Mouse (Mus musculus): ENCODE measurements around the gene Ubl7. TPM values are rescaled to one million over a fixed set of nuclear protein-coding genes. Genes with fewer than 3 reads are reported as not detected.
A peak's percentile ranks its signal among the peaks of the same experiment; 100 is the strongest.

The Ubl7 gene
- polyA plus RNA-seq, 1 experiment from 2014 or later: 124 TPM

DNA sequence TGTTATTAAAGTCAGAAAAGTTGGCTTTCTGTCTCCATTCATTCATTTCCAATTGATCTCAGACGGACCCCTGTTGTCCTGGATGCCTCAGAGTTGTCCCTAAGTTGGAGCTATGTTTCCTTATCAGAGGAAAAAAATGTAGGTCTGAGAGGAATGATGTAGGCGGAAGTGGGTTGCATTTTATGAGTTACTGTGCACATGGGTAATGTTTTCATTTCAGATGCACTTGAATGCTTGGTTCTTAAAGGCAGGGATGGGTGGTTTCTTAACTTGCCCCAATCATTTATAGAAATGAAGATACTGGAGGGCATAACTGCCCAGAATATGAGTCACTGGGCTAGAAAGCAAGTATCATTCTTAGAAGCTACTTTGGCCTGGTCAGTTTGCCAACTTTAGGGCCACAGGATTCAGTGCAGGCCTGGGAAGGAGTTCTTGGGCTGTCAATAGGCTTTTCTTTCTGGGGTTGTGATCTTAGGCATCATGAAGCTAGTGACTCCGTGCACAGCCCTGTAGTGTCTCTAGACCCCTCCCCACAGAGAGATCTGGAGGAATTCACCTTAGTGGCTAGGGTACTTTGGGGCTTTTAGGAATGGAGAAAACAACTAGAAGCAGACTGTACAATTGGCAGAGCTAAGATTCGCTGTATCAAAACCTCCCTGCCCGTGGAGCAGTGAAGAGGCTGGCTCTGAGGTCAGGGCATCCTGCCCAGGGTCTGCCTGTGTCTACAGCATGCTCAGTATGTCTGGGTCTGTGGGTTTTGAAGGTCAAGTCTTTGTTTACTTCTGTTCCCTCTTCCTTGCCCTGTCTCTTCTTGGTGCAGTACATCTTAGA, 27.7 kb downstream of the Ubl7 start:
- no peak overlapping the region for H3K4me2 ChIP-seq (ENCODE audit: low read length)
- WGBS: 75% methylated on average over 5 of the region's 5 CpGs
- H3K27me3 ChIP-seq (ENCODE audit: insufficient read depth, low read length): 0 out of 2 replicates have a peak, but pooled peaks cover 17% of the 10 kb centered on the region

GRCm38 (mm10) chr9:57939431-57940348, 28.9 kb downstream of the Ubl7 start, which contains the start of gene Sema7a:
Gene Sema7a, plus strand, starts transcription at chr9:57940112.
- Histone ChIP-seq H3K9ac (ENCODE audit: low read depth, low read length) (peak within 1 kb of the TSS; percentile 76), H3K4me1 (replicated peaks; ENCODE audit: insufficient read depth, low read length) (peaks cover 8% of the 10 kb centered on the region; the same call in 1 of the 2 replicates), H3K4me2 (ENCODE audit: low read length) (peak within 1 kb of the TSS; percentile 99), H3K27ac (peak within 1 kb of the TSS; percentile 19; the same call in 1 of the 2 replicates), H3K4me3 (replicated peaks; ENCODE audit: low read depth, low read length) (peak within 1 kb of the TSS; percentile 74), H3K27me3 (ENCODE audit: insufficient read depth, low read length) (0 out of 2 replicates have a peak, but pooled peaks cover 17% of the 10 kb centered on the region), H3K9me3 (replicated peaks; ENCODE audit: low read length) (no peaks in the 10 kb centered on the region), H3K36me3 (ENCODE audit: insufficient read depth, low read length) (no peaks in the 10 kb centered on the region)
- peak; percentile 47; the same call in 1 of the 2 replicates for ATAC-seq (replicated peaks; ENCODE audit: low FRiP score, low read depth)
- TF ChIP-seq CTCF (IDR thresholded peaks at IDR 0.05; ENCODE audit: low read depth): no peak
- peak; percentile 83 for DNase-seq (ENCODE audit: low spot score)
- 2% methylated on average over 57 of the region's 60 CpGs for WGBS

More for the DNA sequence above, 27.7 kb downstream of the Ubl7 start:
- Histone ChIP-seq H3K9me3 (replicated peaks; ENCODE audit: low read length) (no peaks in the 10 kb centered on the region), H3K27ac (no peak overlapping the region), H3K4me3 (replicated peaks; ENCODE audit: low read depth, low read length) (no peak overlapping the region), H3K9ac (ENCODE audit: low read depth, low read length) (no peak overlapping the region), H3K4me1 (replicated peaks; ENCODE audit: insufficient read depth, low read length) (peaks cover 8% of the 10 kb centered on the region; the same call in 1 of the 2 replicates), H3K36me3 (ENCODE audit: insufficient read depth, low read length) (no peaks in the 10 kb centered on the region)
- no peak for DNase-seq (ENCODE audit: low spot score)
- ATAC-seq (replicated peaks; ENCODE audit: low FRiP score, low read depth): no peak
- no peak for TF ChIP-seq CTCF (IDR thresholded peaks at IDR 0.05; ENCODE audit: low read depth)

- Histone ChIP-seq H3K9ac (ENCODE audit: low read depth, low read length) (peak overlapping the region; percentile 76), H3K9me3 (replicated peaks; ENCODE audit: low read length) (no peaks in the 10 kb centered on the region), H3K27ac (peak overlapping the region; percentile 19; the same call in 1 of the 2 replicates), H3K4me2 (ENCODE audit: low read length) (peak overlapping the region; percentile 99), H3K36me3 (ENCODE audit: insufficient read depth, low read length) (no peaks in the 10 kb centered on the region), H3K27me3 (ENCODE audit: insufficient read depth, low read length) (0 out of 2 replicates have a peak, but pooled peaks cover 17% of the 10 kb centered on the region), H3K4me1 (replicated peaks; ENCODE audit: insufficient read depth, low read length) (peaks cover 8% of the 10 kb centered on the region; the same call in 1 of the 2 replicates), H3K4me3 (replicated peaks; ENCODE audit: low read depth, low read length) (peak overlapping the region; percentile 74)
- WGBS: 0% methylated on average over 42 of the region's 44 CpGs
- peak; percentile 52; the same call in 1 of the 2 replicates for ATAC-seq (replicated peaks; ENCODE audit: low FRiP score, low read depth)
- no peak for TF ChIP-seq CTCF (IDR thresholded peaks at IDR 0.05; ENCODE audit: low read depth)
- peak; percentile 41 for DNase-seq (ENCODE audit: low spot score)
These were observed 29.6 kb downstream of the Ubl7 start for GRCm38 (mm10) chr9:57940349-57940794.

GRCm38 (mm10) chr9:57940861-57941638, 30.3 kb downstream of the Ubl7 start:
- peak overlapping the region; percentile 74 for H3K4me3 ChIP-seq (replicated peaks; ENCODE audit: low read depth, low read length)
- peak overlapping the region; percentile 76 for H3K9ac ChIP-seq (ENCODE audit: low read depth, low read length)
- no peaks in the 10 kb centered on the region for H3K9me3 ChIP-seq (replicated peaks; ENCODE audit: low read length)
- no peak overlapping the region for H3K27ac ChIP-seq
- DNase-seq (ENCODE audit: low spot score): peak; percentile 34
- WGBS: 7% methylated on average over 28 of the region's 28 CpGs
- no peaks in the 10 kb centered on the region for H3K36me3 ChIP-seq (ENCODE audit: insufficient read depth, low read length)
- H3K4me2 ChIP-seq (ENCODE audit: low read length): peak overlapping the region; percentile 99
- peak; percentile 9; the same call in 1 of the 2 replicates for TF ChIP-seq CTCF (IDR thresholded peaks at IDR 0.05; ENCODE audit: low read depth)
- H3K4me1 ChIP-seq (replicated peaks; ENCODE audit: insufficient read depth, low read length): peaks cover 8% of the 10 kb centered on the region; the same call in 1 of the 2 replicates
- H3K27me3 ChIP-seq (ENCODE audit: insufficient read depth, low read length): 0 out of 2 replicates have a peak, but pooled peaks cover 17% of the 10 kb centered on the region
- no peak for ATAC-seq (replicated peaks; ENCODE audit: low FRiP score, low read depth)

DNA sequence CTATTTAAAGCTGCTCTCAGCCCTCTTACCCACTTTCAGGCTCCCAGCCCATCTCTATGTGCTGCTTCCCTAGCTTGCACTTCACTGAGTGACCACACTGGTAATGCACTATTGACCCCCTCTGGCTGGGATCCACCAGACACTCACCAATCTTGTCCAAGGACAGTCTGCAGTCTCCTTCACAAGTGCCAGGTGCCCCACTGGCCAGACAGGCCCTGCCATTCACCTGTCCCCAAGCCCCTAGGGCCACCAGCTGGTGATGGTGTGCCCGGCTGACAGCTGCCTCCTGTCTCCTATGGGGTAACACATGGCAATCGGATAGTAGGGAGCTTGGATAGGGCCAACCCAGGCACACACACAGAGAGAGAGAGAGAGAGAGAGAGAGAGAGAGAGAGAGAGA, 31.3 kb downstream of the Ubl7 start:
- 59% methylated on average over 2 of the region's 2 CpGs for WGBS

More for the DNA sequence above, 31.3 kb downstream of the Ubl7 start:
- Histone ChIP-seq H3K36me3 (ENCODE audit: insufficient read depth, low read length) (no peaks in the 10 kb centered on the region), H3K9ac (ENCODE audit: low read depth, low read length) (no peak overlapping the region), H3K4me2 (ENCODE audit: low read length) (no peak overlapping the region; the same call in 1 of the 2 replicates), H3K4me1 (replicated peaks; ENCODE audit: insufficient read depth, low read length) (peaks cover 8% of the 10 kb centered on the region; the same call in 1 of the 2 replicates), H3K9me3 (replicated peaks; ENCODE audit: low read length) (no peaks in the 10 kb centered on the region), H3K4me3 (replicated peaks; ENCODE audit: low read depth, low read length) (no peak overlapping the region), H3K27me3 (ENCODE audit: insufficient read depth, low read length) (0 out of 2 replicates have a peak, but pooled peaks cover 17% of the 10 kb centered on the region), H3K27ac (no peak overlapping the region)
- DNase-seq (ENCODE audit: low spot score) (no peak), ATAC-seq (replicated peaks; ENCODE audit: low FRiP score, low read depth) (no peak)
- no peak for TF ChIP-seq CTCF (IDR thresholded peaks at IDR 0.05; ENCODE audit: low read depth)

Data from kidney, postnatal 0 days (tissue).